Mouse (Mus musculus): ENCODE results near the gene Cd33.

GRCm38 (mm10) chr7:43556901-43557300 is 12.7 kb upstream of the Cd33 start:
- TF ChIP-seq POLR2A (IDR thresholded peaks at IDR 0.05; ENCODE audit: extremely low read depth, insufficient read depth, low read length): no peak
- TF ChIP-seq CTCF (IDR thresholded peaks at IDR 0.05; ENCODE audit: extremely low read depth, insufficient read depth, low read length): no peak

Measured in cortical plate, adult 2 months (tissue).